Mouse (Mus musculus) neural tube, embryonic 15.5 days (tissue): Measurements from ENCODE around the gene Hist1h2bg. TPM values are rescaled to one million over a fixed set of nuclear protein-coding genes. Genes with fewer than 3 reads are reported as not detected.
A peak's percentile ranks its signal among the peaks of the same experiment; 100 is the strongest.
"Not testable (repeated sequence)": the region's sequence is repeated elsewhere in the genome, so short reads cannot be mapped to it uniquely, and the experiment has no call there.

Experiments used
- ATAC-seq: fragments of 200-750 bp; cut with Nextera tagmentation; 2 replicates; pipeline ENCODE4 v1.8.0; 2017; ENCODE audit warnings: mild to moderate bottlenecking, moderate TSS enrichment, moderate library complexity; ENCODE audit not compliant: low FRiP score
- H3K27ac ChIP-seq: fragments of 300-500 bp; sonication (generic); replicated peaks from 2 replicates; pipeline ENCODE4 v1.5.1; 2015; ENCODE audit warnings: mild to moderate bottlenecking, inconsistent platforms
- H3K27me3 ChIP-seq: fragments of 300-500 bp; sonication (generic); replicated peaks from 2 replicates; pipeline ENCODE4 v1.6.1; 2015; ENCODE audit warnings: inconsistent platforms
- H3K36me3 ChIP-seq: fragments of 300-500 bp; sonication (generic); 2 replicates; pipeline ENCODE4 v1.6.1; 2015; ENCODE audit warnings: inconsistent platforms
- H3K4me1 ChIP-seq: fragments of 300-500 bp; sonication (generic); 2 replicates; pipeline ENCODE4 v1.6.1; 2015; ENCODE audit warnings: inconsistent platforms
- H3K4me2 ChIP-seq: fragments of 300-500 bp; sonication (generic); 2 replicates; pipeline ENCODE4 v1.6.1; 2015; ENCODE audit warnings: inconsistent platforms, mild to moderate bottlenecking, moderate library complexity
- H3K4me3 ChIP-seq: fragments of 300-500 bp; sonication (generic); replicated peaks from 2 replicates; pipeline ENCODE4 v1.5.1; 2015; ENCODE audit warnings: mild to moderate bottlenecking, inconsistent platforms
- H3K9ac ChIP-seq: fragments of 300-500 bp; sonication (generic); replicated peaks from 2 replicates; pipeline ENCODE4 v1.6.1; 2015; ENCODE audit warnings: mild to moderate bottlenecking, inconsistent platforms
- H3K9me3 ChIP-seq: fragments of 300-500 bp; sonication (generic); replicated peaks from 2 replicates; pipeline ENCODE4 v1.6.1; 2016; ENCODE audit warnings: inconsistent platforms
- WGBS: fragments of 180-500 bp; shearing (Covaris S2); methylation state at CpG from one replicate; pipeline ENCODE4 v1.1.7; 2015; ENCODE audit warnings: mixed read lengths; 5-methylcytosine and 5-hydroxymethylcytosine counted together
- polyA plus RNA-seq: library from polyadenylated mRNA; unstranded; fragments of >200 nt; fragmentation: Nextera tagmentation; extraction: Ambion mirVana; gene quantifications from 2 replicates; pipeline ENCODE4 v1.2.1, GENCODE M21; 2015

Hist1h2bg gene
- polyA plus RNA-seq, 1 experiment from 2014 or later, result 2.2 TPM

- Histone ChIP-seq H3K27me3 (no peaks in the 10 kb centered on the region), H3K4me2 (peak overlapping the region; percentile 87), H3K36me3 (no peaks in the 10 kb centered on the region), H3K4me3 (peak overlapping the region; percentile 56), H3K9me3 (no peaks in the 10 kb centered on the region), H3K4me1 (peaks cover 31% of the 10 kb centered on the region), H3K9ac (peak overlapping the region; percentile 65), H3K27ac (peak overlapping the region; percentile 96; the same call in 1 of the 2 replicates)
- ATAC-seq, result no peak
- WGBS, result 25% methylated on average over 9 of the region's 9 CpGs
Observed at GRCm38 (mm10) chr13:23532262-23533075, 38.7 kb upstream of the Hist1h2bg start.

- Histone ChIP-seq H3K9ac (peak within 1 kb of the TSS; percentile 40), H3K4me3 (peak within 1 kb of the TSS; percentile 56), H3K4me2 (peak within 1 kb of the TSS; percentile 87), H3K4me1 (peaks cover 31% of the 10 kb centered on the region), H3K27ac (peak within 1 kb of the TSS; percentile 77)
- peak; percentile 25; the same call in 1 of the 2 replicates for ATAC-seq
- H3K9me3 ChIP-seq, H3K36me3 ChIP-seq, H3K27me3 ChIP-seq: not testable (repeated sequence)
- WGBS, result under 1% methylated on average over 25 of the region's 53 CpGs
Observed at GRCm38 (mm10) chr13:23533560-23534367, 37.4 kb upstream of the Hist1h2bg start, which contains the start of gene Hist1h2af. TSS of gene Hist1h2af (plus strand) at chr13:23533906.

GRCm38 (mm10) chr13:23534368-23535131 lies 36.6 kb upstream of the Hist1h2bg start:
- H3K4me1 ChIP-seq, result peaks cover 31% of the 10 kb centered on the region
- H3K9me3 ChIP-seq, result no peaks in the 10 kb centered on the region
- peak overlapping the region; percentile 36 for H3K9ac ChIP-seq
- no peak for ATAC-seq
- no peaks in the 10 kb centered on the region for H3K36me3 ChIP-seq
- H3K27ac ChIP-seq, result peak overlapping the region; percentile 73
- no peaks in the 10 kb centered on the region for H3K27me3 ChIP-seq
- WGBS, result 1% methylated on average over 15 of the region's 15 CpGs
- H3K4me3 ChIP-seq, result peak overlapping the region; percentile 56
- peak overlapping the region; percentile 87 for H3K4me2 ChIP-seq

GRCm38 (mm10) chr13:23535137-23536075 lies 35.8 kb upstream of the Hist1h2bg start, which contains the start of gene Hist1h3g:
TSS of gene Hist1h3g (plus strand) at chr13:23535422.
- H3K9ac ChIP-seq, result peak within 1 kb of the TSS; percentile 40
- peak within 1 kb of the TSS; percentile 73 for H3K27ac ChIP-seq
- peaks cover 26% of the 10 kb centered on the region for H3K4me1 ChIP-seq
- ATAC-seq, result peak; percentile 88
- under 1% methylated on average over 52 of the region's 62 CpGs for WGBS
- H3K4me3 ChIP-seq, result peak within 1 kb of the TSS; percentile 56
- H3K9me3 ChIP-seq, H3K27me3 ChIP-seq, H3K36me3 ChIP-seq: not testable (repeated sequence)
- peak within 1 kb of the TSS; percentile 87 for H3K4me2 ChIP-seq

- no peak overlapping the region for H3K27ac ChIP-seq
- WGBS, result 24% methylated on average over 7 of the region's 7 CpGs
- peak overlapping the region; percentile 87 for H3K4me2 ChIP-seq
- no peaks in the 10 kb centered on the region for H3K9me3 ChIP-seq
- no peaks in the 10 kb centered on the region for H3K27me3 ChIP-seq
- no peak overlapping the region; the same call in 1 of the 2 replicates for H3K9ac ChIP-seq
- ATAC-seq, result no peak
- H3K36me3 ChIP-seq, result no peaks in the 10 kb centered on the region
- H3K4me1 ChIP-seq, result peaks cover 26% of the 10 kb centered on the region
- peak overlapping the region; percentile 14 for H3K4me3 ChIP-seq
Observed at GRCm38 (mm10) chr13:23536076-23536822, 34.9 kb upstream of the Hist1h2bg start.

GRCm38 (mm10) chr13:23537006-23537710 lies 34.0 kb upstream of the Hist1h2bg start:
- no peak overlapping the region; the same call in 1 of the 2 replicates for H3K4me2 ChIP-seq
- H3K9ac ChIP-seq, result no peak overlapping the region
- no peaks in the 10 kb centered on the region for H3K36me3 ChIP-seq
- peaks cover 23% of the 10 kb centered on the region for H3K4me1 ChIP-seq
- WGBS, result 76% methylated on average over 3 of the region's 3 CpGs
- H3K4me3 ChIP-seq, result no peak overlapping the region
- H3K27me3 ChIP-seq, result no peaks in the 10 kb centered on the region
- no peak for ATAC-seq
- no peaks in the 10 kb centered on the region for H3K9me3 ChIP-seq
- H3K27ac ChIP-seq, result no peak overlapping the region

GRCm38 (mm10) chr13:23538249-23538648 lies 32.9 kb upstream of the Hist1h2bg start:
- no peak overlapping the region for H3K9ac ChIP-seq
- H3K4me3 ChIP-seq, result no peak overlapping the region
- peaks cover 17% of the 10 kb centered on the region for H3K4me1 ChIP-seq
- WGBS, result 74% methylated on average over 5 of the region's 5 CpGs
- H3K27me3 ChIP-seq, result no peaks in the 10 kb centered on the region
- H3K9me3 ChIP-seq, result no peaks in the 10 kb centered on the region
- no peak overlapping the region for H3K27ac ChIP-seq
- H3K4me2 ChIP-seq, result no peak overlapping the region
- no peaks in the 10 kb centered on the region for H3K36me3 ChIP-seq
- ATAC-seq, result no peak

- not testable (repeated sequence) for H3K9ac ChIP-seq, H3K4me3 ChIP-seq, H3K27me3 ChIP-seq, H3K4me2 ChIP-seq, H3K4me1 ChIP-seq, H3K27ac ChIP-seq, H3K36me3 ChIP-seq, ATAC-seq, H3K9me3 ChIP-seq
- WGBS, result 73% methylated on average over 1 of the region's 1 CpGs
Observed at GRCm38 (mm10) chr13:23539821-23540220, 31.4 kb upstream of the Hist1h2bg start.

GRCm38 (mm10) chr13:23541497-23541896 lies 29.7 kb upstream of the Hist1h2bg start:
- 94% methylated on average over 3 of the region's 3 CpGs for WGBS
- no peak for ATAC-seq

More at GRCm38 (mm10) chr13:23541497-23541896, 29.7 kb upstream of the Hist1h2bg start:
- H3K9me3 ChIP-seq, result no peaks in the 10 kb centered on the region
- H3K4me1 ChIP-seq, result peaks cover 5% of the 10 kb centered on the region
- H3K4me3 ChIP-seq, result no peak overlapping the region
- H3K36me3 ChIP-seq, result no peaks in the 10 kb centered on the region
- no peaks in the 10 kb centered on the region for H3K27me3 ChIP-seq
- no peak overlapping the region for H3K27ac ChIP-seq
- H3K4me2 ChIP-seq, result no peak overlapping the region
- H3K9ac ChIP-seq, result no peak overlapping the region
